Mouse (Mus musculus) ES-Bruce4 (cell line): Measurements from ENCODE around the gene Pth2.

Experiments used
- CTCF ChIP-seq: IDR thresholded peaks from one replicate; pipeline ENCODE4 v1.8.1; 2011; ENCODE audit warnings: low read depth, low read length
- EP300 ChIP-seq: IDR thresholded peaks from 2 replicates; pipeline ENCODE4 v1.6.1; 2011; ENCODE audit warnings: low read depth, low read length; ENCODE audit not compliant: insufficient read depth

DNA sequence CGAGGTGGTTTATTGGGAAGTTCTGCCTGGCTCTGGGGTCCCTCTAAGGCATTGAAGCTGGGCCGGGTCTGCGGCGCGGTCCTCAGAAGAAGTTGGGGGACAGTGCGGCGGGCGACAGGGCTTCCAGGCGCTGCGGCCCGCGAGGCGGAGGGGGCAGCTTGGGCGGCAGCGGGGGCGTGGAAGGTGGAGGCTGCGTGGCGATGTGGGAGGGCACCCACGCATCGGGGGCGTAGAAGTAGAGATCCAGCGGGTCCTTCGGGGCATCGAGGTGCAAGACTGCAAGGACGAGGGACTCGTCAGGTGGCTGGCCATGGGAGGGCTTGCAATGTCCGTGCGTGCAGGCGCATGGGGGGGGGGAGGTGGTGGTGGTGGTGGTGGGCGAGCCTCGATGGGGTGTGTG lies 4.4 kb upstream of the Pth2 start:
- TF ChIP-seq EP300 (no peak), CTCF (no peak)
